Mouse (Mus musculus) kidney, postnatal 25 days (tissue): ENCODE results near the gene Nrp2.

Source experiments
- DNase-seq, 2 experiments: peaks; one replicate each; pipeline ENCODE4 v3.0.0; 2021; ENCODE audit warnings: mixed read lengths in 2 of 2

The Nrp2 gene

DNA sequence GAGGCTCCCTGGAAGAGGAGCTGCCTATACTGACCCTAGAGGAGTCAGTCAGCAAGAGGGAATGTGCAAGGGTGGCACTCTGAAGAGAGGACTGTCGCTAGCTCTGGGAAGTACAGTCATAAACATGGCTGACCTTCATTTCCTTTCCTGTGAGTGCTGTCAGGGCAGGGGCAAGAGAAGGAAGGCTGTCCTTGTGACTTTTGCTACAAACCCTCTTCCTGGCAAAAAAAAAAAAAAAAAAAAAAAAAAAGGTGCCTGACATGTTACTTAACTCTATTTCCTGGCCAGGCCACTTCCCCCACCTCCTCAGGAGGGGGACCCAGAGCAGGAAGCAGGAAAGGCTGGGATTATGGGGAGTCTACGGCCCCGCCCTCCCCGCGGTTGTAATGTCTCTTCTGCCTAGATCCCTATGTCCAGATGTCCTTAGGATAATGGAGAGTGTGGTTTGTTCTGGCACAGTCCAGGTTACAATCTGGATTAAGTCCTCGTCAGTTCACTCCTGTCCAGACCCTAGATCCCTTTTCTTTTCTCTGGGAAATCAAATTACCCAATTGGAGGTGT, 21.5 kb downstream of the Nrp2 start:
- DNase-seq, result peak; percentile 75 to 90

DNA sequence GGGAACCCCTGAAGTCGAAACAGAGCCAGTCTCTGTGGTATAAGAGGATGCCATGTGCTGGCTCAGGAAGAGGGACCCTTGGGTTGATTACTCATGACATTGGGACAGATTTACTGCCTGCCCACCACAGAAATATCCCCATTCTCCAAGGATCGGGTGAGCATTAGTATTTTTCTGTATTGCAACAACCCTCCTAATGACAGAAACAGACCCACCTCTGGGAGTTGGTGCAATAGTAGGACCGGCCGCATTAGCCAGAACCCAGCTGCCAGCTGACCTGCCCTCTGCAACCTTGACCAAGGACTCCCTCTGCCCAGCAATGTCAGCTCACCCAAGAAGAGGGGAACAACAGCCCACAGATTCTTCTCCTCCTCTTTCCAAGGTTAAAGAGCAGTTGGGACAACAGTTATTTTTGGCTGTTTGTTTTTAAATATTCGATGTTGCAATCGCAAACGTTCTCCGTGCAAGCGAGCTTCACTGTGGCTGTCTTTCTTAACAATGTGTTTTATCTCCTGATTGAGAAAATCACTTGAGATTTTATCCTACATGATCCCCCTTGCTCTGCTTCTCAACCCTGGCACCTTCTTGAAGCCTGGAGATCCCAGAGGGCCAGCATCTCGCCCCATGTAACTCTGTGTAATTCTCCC, 22.1 kb downstream of the Nrp2 start:
- peak; percentile 16 to 57 for DNase-seq

DNA sequence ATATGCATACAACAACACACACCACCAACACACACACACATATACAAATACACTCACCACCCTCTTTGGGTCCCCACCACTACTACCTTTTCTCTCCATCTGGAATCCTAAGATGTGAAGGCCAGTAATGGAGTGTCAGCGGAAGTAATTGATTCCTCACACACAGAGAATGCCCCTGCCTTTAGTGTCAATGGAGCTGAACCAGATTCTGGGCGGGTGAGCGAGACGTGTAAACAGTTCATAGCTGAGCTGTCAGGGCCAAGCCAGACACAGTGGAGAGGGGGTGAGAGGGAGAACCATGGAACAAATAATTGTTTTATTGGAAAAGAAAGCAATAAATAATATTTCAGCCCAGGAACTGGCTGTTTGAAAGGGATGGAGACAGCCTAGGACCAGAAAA, 24.1 kb downstream of the Nrp2 start:
- DNase-seq, result no peak

DNA sequence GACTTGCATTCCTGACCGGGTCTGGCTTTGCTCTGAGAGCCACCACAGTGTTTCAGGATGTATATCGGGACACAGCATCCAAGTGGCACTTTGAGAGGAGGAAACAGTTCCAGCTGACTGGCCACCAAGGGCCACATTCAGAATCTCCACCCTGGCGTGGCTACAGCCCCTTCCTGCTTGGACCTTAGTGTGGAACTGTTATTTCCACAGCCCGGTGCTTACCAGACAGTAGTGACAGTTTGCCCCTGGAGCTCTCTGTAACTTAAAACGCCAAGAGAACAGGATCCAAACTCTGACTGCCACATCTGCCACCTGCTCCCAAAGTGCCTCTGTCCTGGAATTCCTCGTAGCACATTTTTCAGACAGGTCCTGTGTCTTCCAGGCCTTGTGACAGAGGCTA, 25.3 kb downstream of the Nrp2 start:
- peak in 1 of 2 experiments; percentile 49 for DNase-seq

DNA sequence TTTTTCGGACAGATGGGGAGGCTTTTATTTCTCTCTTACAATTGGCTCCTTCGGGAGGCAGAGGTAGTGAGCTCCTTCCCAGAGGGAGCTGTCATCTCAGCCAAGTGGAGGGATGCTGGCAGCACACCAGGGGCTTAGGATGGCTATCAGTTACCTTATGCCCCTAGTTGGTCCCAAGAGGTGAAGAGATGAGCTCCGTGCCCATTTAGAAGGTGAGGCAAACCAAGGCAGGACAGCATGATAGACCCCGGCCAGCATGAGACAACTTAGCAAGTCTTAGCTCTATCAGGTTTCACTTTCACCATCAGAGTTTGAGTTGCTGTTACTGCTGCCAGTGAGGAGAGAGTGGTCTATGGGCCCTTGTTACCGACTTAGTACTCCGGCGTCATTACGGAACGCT, 25.8 kb downstream of the Nrp2 start:
- DNase-seq, result no peak

DNA sequence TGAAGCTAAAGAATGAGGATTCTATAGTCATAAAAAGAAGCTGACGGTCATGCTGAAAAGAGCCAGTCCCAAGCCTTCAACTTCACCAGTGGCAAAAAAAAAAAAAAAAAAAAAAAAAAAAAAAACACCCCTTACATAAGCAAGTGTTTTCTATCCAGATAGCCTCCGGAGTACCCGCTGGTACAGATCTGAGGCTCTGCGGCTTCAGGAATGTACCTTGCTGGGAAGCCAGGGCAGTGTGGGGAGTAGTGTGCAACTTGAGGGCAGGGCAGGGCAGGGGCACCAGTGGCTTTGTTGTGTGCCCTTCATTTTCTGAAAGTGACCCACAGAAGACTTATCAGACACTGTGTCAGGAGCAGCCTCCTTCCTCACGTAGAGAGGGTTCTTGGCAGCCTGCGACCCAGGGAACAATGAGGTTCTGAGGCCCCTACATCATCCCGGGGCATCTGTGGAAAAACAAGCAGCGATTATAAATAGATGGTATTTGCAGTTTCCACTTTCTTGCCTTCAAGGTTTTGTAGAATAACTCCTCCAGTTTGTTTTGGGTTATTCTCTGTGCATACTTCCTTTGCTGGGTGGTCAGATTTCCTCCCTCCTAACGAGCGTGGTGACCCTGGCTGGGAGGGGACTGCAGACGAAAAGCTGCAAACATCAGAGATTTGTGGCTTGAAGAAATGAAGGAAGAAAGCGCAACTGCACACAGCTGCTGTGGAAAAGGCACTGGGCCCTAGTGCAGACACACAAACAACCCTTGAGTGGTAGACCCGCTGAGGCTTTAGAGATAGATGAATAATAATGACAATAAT, 26.5 kb downstream of the Nrp2 start:
- DNase-seq, result peak in 1 of 2 experiments; percentile 55

DNA sequence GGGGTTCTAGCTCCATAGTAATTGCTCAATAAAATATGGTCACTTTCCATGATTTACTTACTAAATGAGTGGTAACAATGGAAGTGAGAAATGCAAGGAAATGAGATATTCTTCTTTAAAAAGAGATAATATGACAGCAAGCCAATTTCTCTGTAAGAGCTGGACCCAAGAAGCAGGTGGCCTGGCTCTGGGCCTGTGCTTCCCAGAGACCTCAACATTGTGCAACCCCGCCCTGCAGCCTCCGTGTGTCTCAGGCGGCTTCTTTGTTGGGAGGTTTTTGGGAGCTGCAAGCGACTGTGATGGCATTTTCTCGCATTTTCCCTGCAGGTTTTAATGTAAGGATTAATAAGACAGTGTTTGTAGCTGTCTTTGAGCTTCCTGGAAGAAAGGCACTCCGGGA, 29.0 kb downstream of the Nrp2 start:
- no peak for DNase-seq

DNA sequence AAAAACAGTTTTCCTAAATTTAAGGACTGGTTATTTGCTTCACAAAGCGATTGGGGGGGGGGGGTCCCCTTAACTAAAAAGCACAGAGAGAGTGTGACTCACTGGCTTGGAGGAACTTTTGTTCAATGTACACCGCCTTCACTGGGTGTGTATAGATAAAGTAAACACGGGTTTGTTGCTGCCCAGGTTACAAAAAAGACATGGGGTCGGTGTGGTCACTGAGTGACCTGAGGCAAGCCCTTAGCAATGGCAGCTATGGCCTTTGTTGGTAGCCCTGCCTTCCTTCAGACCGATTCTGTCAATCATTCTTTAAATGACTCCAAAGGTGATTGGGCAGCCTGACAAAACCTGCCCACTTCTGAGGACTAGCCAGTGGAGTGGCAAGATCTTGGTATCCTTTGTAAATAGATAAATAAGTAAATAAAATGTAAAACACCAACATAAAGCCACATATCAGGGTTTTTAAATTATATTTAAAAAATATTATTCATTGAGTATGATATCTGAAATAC, 31.4 kb downstream of the Nrp2 start:
- DNase-seq, result peak; percentile 46 to 56

DNA sequence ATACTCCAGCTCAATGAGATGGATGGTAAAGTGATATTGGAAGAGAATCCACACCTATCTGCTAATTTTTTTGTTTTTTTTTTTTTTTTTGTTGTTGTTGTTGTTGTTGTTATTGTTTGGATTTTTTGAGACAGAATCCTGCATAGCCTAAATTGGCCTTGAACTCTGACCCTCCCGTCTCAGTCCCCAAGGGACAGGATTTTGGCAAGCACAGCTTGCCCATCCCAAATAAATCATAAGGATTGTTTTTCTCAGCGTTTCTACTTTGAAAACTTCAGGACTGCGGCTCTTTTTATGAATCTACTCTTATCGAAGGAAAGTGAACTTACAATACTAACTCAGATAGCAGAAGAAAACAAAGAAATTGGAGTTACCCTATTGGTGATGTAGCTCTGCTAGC, 31.9 kb downstream of the Nrp2 start:
- DNase-seq, result peak; percentile 49 to 60

DNA sequence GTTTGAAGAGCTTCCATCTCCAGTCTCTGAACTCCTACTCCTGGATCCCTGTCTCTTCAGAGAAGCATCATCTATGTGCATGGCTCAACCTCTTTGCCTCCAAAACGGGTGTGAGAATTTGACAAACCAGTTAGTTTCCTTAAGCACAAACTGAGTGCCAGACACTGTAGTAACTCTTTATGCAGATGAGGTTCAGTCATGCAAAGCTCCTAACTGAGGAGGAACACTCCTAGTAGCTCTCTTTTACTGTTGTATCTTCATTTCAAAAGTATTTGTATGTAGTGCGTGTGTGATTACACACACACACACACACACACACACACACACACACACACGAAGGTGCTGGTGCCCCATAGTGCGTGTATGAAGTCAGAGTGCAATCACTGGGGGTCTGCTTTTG, 32.8 kb downstream of the Nrp2 start:
- DNase-seq, result no peak

DNA sequence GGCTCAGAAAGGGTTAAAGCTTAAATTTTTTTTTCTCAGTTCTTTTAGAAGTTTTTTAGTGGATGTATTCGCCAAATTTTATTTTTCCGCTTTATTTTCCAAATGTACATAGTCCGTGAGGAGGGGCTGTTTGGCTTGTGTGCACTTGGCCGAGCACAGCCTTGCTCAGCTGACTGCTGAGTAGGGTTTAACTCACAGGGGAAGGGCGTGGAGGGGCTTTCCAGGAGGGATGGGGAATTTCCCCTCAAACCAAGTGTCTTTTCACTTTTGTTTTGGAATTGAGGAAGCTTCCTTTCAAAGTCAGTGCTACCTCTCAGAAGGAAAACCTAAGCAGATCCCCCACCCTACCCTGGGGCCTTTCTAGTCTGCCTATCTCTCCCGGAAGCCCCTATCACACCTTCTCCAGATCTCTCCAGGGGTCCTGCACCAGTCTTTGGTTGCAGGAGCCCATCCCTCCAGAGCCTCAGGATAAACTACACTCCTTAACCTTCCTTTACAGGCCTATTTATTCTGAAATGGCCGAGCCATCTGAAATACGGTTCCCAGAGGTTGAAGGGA, 33.4 kb downstream of the Nrp2 start:
- no peak for DNase-seq

DNA sequence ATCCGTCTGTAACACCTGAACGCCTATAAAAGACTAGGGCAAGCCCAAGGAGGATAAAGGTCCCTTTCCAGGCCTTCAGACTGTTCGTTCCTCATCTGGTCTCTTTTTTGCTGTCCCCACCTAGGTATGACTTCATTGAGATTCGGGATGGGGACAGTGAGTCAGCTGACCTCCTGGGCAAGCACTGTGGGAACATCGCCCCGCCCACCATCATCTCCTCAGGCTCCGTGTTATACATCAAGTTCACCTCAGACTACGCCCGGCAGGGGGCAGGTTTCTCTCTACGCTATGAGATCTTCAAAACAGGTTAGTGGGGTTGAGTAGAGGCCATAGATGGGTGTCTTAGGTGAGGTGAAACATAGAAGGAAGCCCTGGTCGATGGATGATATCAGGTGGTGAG, 35.1 kb downstream of the Nrp2 start:
- peak in 1 of 2 experiments; percentile 34 for DNase-seq

DNA sequence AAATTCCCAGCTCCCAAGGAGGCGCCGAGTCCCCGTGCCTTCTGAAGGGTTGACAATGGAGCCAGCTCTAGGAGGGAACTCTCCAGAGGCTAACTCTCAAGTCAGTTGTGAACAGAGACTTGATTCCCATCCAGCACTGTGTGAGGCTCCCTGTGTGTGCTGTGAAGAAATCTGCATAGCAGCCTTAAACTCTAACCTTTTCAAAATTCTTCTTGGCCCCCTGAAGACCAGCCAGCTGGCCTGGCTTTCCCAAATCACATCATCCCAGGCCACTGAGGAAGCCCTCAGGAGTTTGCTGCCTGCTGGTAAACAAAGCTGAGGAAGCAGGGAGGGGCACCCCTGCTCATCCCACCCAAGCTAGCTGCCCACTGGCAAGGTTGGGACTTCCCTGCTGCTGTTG, 39.0 kb downstream of the Nrp2 start:
- peak; percentile 42 to 67 for DNase-seq

DNA sequence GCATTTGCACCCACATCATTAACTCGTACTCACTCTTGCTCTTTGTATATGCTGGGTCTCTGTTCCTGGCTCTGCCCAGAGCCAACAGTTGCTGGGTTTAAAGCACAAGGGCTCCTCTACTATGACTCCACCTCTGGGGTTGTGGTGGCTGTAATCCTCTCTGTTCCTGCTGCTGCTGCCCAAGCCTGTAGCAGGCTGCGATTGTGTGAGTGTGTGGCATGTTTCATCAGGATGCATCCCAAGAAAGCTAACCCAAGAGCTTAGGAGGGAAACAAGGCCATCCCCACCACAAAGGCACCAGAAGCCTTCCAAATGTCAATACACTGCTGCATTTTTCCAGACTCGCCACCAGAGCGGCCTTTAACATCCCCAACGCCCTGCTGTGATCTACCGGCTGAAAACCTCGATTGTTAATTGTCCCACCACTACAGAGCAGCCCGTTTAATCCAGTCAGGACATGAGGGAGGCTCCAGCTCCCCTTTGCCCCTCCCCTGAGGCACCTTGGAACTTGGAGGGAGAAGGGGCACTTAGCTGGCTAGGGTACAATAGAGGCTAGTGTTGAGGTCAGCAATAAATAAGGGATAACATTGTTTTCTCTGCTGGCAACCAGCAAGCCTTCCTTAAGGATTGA, 40.1 kb downstream of the Nrp2 start:
- DNase-seq, result no peak

DNA sequence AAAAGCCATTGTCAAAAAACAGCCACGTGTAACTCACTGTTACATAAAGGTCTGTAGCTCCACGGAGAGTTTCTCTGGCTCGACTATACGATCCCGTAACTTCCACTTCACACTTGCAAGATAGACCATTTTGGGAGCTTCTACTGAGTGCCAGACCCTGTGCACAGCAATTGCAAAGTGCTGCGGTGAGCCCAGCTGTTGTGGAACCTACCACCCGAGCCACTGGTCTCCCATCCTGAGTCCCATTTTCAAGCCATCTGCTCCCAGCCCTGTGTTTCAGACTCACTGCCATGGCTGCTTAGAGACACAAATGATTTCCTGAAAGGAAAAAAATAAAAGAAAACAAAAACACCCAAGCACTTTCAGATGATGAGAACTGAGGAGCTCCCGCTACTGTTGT, 42.8 kb downstream of the Nrp2 start:
- no peak for DNase-seq

DNA sequence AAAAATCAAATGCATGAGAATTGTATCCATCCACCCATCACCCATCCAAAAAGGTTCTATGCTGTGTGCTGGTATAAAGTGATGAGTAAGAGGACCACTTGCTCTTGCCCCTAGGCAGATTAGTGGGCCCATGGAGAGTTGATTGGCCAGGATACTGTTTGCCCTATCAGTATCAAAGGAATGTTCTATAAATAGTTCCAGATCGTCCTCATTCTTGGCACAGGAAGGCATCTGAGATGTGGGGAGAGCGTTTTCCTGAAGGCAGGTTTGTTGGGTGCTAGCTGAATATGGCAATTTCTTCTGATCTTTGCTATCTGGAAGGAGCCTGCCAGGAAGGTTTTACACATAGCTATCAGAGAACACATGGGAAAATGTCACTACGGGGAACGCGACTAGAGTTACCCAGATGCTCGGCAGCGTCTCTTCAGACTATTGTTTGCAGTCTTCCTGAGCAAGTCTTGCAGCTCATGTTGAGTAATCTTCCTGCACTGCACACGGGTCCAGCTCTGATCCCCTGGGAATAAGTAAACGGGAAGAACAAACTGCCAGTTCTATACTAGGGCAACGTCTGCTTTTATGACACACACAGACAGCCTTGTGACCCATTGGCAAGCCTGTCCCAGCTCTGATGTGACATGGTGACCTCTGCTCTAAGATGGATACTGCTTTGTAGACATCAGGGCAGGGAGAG, 44.5 kb downstream of the Nrp2 start:
- peak; percentile 37 to 61 for DNase-seq

DNA sequence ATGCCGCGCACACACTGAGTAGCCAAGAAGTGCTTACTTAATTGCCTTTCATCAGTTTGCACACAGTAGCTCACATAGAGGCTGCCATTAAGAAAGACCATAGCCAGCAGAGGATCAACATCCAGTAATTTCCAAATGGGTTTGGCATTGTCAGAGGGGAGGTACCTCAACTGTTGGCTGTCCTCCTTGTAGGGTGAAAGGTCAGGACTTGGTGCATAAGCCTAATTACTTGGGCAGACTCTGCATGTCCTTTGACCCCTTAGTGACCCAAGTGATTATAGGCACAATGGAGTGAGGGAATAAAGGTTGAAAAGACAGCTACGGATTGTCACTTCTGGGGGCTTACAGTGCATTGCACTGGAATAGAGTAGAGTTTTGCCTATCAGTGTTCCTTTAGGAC, 45.3 kb downstream of the Nrp2 start:
- no peak for DNase-seq

DNA sequence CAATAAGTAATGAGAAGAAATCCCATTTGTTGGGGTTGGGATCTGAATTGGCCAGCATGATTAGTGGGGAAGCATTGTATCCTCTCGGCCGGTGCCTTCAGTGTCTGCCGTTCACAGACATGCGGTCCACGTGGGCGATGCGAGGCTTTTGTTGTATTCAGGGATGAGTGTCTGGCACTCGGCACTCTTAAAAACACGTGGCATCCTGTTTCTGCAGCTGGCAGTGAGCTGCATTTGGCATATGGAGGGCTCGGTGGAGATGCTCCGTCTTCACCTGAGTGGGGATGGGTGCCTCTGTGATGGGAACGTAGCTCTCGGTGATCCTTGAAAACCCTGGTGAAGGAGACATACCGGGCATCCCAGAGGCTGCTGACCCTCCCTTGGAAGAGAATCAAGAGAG, 46.6 kb downstream of the Nrp2 start:
- no peak for DNase-seq

DNA sequence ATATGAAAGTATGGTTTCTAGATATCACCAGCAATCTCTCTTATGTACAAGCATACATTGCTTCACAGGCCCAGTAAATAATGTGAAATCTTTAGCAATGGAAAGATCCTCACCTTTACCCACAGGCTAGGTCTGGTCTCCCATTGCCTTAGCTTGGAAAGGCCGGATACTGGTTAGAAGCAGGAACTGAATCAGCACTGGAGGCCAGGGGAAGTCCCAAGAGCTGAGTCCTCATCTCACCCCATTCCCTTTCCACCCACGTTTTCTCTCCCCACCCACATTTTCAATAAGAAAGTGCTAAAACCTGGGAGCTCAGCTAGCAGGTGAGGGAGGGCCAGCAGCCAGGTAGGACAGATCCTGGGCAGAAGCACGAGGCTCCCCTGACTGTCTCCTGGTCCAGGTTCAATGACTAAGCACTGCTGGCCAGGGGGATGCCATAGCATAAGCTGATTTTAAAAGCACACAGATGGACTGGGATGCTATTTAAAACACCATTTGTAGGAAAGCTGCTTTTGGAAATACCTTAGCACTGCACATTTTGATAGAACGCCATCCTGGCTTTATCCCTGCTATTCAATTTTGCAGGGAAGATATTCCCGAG, 47.4 kb downstream of the Nrp2 start:
- DNase-seq, result no peak

DNA sequence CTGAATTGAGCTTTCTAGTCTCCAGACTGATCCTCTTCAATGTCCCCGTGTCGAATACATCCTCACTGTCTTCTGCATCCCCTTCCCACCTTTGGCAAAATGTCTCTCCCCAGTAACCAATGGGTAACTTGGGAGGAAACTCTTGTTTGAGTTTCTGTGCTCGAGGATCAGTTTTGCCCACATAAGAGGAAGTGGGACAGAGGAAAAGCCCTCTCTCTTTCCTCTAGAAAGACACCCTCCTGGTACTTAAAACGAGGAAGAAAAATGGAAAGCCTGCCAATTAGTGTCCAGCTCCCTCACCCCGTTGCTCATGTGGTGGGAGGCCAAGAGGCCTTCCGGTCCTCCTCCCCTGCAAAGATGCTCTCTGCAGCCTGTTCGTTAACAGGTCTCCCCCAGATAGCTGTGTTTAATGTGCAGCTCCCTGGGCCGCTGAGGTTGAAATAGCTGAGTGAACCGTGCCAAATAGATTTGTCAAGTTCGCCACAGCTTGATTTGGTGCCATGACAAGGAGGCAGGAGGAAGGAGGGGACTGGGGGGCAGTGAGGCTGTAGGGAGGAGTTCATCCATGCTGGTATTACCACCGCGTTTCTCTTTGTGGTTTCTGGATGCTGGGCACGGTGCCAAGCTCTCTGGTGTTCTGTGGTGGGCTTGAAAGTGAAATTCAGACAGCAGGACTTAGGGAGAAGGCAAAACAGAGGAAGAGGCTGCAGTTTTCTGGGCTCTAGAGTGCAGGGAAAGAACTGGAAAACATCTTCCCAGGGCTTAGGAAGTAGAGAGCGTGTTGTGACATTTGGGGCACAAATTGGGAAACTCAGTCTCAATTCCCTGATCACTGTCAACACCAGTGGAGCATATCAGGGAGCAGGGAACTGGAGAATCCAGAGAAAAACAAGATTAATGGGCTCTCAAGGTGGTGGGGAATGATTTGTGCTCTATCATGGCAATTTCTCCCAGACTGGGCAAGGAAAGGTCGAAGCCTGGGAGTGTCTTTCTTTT, 48.2 kb downstream of the Nrp2 start:
- peak in 1 of 2 experiments; percentile 43 for DNase-seq

DNA sequence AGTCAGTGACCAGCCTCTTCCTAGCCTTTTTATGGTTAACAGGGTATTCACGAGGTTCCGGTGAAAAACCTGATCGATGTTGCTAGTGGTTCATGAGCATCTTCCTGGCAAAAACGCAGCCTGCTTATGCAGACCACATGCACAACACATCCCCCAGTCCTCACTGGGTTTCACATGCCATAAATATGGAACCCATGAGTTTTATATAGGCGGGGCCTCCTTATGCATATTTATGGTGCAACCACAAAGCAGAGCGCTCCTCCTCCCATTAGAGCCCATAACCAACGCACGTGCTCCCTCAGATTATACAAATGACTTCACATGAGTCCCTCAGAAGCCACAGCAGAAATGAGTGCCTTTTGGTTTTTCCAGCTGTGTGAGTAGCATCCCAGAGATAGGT, 49.0 kb downstream of the Nrp2 start:
- DNase-seq, result no peak
